Mouse (Mus musculus) liver, adult 2 months (tissue): ENCODE data around the gene 5730596B20Rik.

Experiments used
- CTCF ChIP-seq: fragments of 200-500 bp; IDR thresholded peaks from 2 replicates; pipeline ENCODE4 v1.5.1; 2011; ENCODE audit warnings: low read depth, low read length, control low read depth
- POLR2A ChIP-seq: fragments of 200-500 bp; IDR thresholded peaks from 2 replicates; pipeline ENCODE4 v1.6.1; 2011; ENCODE audit warnings: low read length, control low read depth; ENCODE audit not compliant: insufficient read depth; ENCODE audit errors: extremely low read depth

DNA sequence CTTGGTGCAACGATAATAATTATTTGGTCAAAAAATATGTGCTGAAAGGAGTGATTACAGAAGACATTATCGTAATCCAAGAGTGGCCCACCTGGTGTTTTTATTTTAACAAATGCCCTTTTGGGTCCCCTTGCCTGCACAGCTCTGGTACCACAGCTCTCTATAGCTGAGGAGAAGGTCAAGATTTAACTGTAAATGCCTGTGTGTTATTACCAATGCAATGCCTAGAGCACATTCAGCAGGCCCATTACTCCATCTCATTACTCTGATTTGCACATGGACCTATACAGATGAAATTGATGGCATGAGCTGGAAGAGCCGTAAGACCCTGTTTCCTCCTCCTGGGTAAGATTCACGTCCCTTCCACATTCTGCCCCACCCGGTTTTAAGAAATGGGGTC lies 38.2 kb upstream of the 5730596B20Rik start:
- TF ChIP-seq CTCF (no peak), POLR2A (no peak)
